Mouse (Mus musculus) ES-CJ7 (cell line): ENCODE measurements around the gene Crhbp.
A peak's percentile ranks its signal among the peaks of the same experiment; 100 is the strongest.

Experiments used
- DNase-seq: peaks from one replicate; pipeline ENCODE4 v3.0.0; 2011; ENCODE audit warnings: low read depth, low spot score

Crhbp gene

DNA sequence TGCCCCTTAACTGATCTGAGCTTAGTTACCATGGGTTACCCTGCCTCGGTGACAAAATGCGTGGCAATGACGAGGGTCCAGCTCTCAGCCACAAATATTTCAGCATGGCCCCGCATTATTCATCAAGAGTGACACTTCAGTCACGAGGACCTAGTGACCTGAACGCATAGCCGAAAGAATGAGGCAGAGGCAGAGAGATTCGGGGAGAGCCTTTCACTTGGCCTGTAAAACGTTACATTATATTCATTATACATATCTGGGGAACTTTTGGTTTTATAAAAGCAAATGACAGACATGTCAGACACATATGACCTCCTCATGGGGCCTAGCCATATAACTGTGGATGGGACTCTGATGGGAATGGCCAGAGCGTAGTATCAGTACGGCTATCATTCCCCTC, at the start of gene Crhbp:
Crhbp (minus strand) TSS at position 101 of the 400 bp plus-strand sequence.
- no peak for DNase-seq

DNA sequence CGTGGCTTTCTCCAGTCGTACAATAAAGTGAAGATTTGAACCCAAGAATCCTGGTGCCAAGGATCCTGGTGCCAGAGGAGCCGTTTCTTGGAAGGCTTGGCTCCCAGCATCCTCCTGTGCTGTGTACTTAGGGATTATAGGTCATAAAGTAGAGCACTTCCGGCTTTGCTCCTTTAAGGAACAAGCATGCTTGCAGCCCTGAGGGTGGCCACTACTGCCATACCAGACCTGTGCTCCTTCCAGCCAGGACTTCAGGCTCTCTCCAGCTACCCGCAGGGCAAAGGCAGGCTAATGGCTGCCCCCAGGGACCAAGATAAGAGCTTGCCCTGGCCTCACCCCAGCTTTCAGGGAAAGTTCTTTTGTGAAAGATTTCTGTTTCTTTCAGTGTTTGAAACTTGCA, 48.6 kb upstream of the Crhbp start:
- no peak for DNase-seq

DNA sequence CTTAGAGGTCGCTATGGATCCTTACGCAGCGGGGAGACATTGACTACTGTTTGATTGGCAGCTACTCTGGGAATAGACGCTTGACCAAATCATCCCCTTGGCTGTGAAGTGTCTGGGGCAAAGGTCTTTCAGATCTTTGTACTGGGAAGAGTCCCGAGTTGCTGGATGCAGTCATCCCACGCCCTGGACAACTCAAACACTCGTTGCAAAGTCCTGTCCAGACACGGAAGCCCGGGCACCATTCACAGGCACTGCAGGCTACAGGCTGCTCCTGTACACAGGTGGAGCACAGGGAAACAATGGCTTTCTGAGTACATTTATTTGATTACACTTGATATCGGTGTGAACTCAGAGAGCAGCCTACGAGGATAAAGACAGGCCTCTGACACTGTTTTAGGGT, 46.6 kb upstream of the Crhbp start:
- no peak for DNase-seq

DNA sequence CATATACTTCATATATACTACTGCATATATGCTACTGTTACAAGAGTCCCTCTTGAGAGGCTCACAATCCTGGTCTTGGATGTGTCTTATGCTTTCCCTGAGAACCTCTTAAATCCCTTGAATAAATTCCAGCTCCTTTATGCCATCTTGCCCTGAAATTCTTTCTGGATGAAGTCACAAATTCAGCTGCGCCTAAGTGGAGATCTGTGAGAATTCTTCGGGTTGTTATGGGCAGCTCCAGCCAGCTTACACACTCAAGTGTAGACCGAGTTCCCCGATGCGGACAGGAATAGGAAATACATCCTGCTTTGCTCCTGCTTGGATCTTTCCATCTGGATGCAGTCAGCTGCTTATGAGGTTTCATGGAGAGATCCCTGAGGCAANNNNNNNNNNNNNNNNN, 39.9 kb upstream of the Crhbp start:
- DNase-seq, result no peak

DNA sequence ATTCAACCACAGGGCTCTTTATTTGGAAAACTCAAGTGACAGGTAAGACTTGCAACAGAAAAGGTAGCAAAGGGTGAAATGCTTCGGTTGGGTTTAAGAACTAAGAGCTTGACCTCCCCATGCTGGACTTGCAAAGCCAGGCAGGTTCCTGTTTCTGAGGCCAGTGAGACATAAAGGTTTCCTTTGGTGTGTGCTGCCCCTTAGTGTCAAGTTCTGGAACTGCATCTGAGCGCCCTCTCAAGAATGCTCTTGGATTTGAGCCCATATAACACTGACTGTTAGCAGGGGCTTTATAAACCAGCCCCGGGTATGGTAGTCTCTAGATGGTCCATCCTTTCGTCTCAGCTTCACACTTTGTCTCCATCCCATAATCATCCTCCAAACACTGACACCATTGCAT, 36.7 kb upstream of the Crhbp start:
- DNase-seq, result peak; percentile 69

DNA sequence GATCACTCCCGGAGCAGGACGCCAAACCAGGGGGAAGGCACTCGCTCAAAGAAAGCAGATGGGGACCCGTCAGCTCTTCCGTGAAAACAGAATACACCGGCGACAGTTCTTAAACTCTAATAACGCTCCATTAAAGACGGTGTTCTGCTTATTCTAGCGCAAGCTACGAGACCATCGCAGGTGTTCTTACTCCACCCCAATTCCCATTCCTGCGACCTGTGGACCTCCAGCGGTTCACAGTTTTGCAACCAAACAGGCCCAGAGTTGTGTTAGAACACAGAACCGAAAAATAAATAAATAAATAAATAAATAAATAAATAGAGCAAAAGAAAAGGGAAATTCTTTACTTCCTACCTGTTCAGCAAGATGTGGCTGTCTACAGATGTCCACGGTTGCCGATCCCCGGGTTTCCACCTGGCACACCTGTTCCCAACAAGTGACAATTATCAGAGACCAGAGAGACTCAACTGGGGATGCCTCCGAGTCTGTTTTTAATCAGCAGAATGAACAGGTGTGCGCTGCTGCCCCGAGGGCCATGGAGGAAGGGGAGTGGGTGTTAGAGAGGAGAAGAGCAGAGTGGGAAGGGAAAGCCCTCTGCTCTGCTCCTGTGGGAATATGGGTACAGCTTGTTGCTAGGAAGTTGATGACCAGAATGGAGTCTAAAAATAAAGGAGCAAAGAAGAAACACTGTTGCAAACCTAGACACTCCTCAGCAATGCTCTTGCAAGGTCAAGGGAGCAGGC, 34.1 kb upstream of the Crhbp start, which contains the start of gene S100z:
S100z (minus strand) TSS at position 51 of the 743 bp plus-strand sequence.
- DNase-seq, result no peak

DNA sequence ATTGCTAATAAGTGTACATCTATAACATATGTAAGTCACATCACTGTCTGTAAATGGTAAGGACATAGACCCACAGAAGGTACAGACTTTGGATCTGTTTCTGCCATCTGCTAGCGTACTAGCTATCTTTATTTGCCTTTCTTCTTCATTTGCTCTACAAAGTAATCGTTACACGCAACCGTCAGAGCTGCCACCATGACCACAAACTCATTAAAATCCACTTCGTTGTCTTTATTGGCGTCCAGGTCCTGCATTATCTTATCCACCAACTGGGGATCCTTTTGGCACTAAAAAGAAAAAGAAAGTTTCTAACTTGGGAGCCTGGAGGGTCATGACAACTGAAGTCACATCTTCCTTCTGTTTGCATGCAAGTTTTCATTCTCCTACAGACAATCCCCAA, 32.4 kb upstream of the Crhbp start:
- no peak for DNase-seq

DNA sequence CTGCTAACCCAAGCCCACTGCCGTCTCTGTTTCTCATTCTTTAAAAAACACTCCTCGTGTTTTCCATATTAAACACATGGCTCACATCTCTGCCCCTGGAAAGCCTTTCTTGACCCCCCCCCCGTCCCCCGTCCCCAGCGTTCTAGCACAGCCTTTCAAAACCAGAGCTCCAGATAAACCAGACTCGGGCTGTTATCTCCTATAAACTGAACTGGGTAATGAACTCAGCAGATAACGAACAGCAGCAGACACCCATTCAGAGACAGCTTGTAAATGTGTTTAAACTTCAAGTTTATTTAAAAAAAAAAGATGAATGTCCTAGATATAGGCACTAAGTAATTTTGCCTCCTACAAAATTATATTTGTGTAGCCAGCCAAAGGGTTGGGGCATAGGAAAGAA, 30.4 kb upstream of the Crhbp start:
- no peak for DNase-seq

DNA sequence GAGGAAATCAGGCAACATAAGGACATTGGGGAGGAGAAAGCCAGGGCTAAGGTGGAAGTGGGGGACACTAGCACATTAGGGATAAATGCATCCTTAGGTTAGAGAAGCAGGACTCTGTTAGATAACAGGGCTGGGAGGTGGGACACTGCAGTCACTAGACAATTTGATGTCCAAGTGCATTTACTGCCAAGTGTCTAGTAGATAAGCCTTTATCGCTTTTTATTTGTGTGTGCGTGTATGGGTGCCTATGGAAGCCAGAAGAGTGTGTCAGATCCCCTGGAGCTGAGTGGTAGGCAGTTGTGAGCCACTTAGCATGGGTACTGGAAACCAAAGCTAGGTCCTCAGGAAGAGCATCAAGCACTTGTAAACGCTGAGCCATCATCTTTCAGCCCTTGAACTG, 29.6 kb upstream of the Crhbp start:
- no peak for DNase-seq

DNA sequence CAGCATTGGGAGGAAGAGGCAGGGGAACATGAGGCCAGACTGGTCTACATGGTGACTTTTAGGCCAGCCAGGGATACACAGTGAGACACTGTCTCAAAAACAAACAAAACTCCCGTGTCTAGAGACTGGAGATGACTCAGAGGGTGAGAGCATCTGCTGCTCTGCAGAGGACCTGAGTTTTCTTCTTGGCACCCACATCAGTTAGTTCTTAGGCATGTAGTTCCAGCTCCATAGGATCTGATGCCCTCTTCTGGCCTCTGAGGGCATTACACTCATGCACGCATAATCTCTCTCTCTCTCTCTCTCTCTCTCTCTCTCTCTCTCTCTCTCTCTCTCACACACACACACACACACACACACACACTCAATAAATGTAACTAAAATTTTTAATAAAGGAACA, 26.2 kb upstream of the Crhbp start:
- DNase-seq, result peak; percentile 65

DNA sequence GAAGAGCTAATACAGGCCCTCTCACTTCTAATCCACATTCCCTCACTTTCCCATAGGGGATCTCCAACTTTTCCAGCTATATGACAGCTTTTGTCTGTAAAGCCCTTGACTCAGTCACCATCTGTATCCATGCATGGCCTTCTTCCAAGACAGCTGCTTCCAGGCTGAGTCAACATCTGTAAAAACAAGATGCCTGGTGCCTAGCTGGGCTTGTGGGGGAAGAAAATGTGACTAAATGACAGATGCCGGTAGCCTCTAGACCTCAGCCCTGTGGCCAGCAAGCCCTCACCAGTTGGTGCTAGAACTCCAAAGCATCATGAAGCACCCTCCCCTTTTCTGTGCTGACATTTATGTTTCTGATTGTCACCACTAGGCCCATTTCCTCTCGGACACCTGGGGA, 6.8 kb upstream of the Crhbp start:
- DNase-seq, result no peak

DNA sequence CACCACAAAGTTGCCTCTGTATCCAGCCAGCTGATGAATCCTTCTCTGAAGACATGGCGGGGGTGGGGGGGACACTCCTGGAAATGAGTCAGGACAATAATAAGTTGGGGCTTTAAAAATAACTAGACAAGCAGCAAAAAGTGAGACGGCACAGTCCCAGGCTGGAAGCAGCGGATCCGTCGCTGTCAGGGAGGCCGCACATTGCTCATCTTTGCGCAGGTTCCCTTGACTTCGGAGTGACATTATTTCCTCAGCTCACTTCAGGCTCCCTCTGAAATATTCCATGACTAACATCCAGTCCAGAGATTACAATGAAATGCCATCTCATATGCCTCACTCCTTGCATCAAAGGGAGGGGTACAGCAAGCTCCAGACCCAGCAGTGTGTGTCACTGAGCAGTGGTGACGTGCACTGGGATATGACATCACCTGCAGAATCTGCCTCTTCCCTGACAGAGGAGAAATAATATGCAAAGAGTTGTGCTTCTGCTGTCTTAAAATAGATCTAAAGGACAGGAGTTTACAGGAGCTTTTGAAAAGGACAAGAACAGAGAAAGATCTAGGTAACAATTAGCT, 6.0 kb upstream of the Crhbp start:
- no peak for DNase-seq

DNA sequence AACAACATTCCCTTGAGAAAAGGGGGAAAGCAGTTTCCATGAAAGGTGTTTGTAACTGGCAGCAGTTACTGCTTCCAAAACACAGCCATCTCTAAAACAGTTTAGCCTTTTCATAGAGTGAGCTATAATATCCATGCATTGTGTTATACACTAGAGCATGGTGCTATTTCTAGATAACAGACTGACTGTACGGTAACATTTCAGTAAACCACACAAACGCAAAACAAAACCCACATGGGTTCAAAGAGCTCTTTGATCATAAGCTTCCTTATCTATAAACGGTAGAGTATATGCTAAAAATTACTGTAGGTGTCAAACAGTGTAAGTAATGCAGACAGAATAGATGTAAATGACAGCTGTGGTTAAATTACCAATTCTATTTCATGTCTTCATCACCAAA, 5.0 kb upstream of the Crhbp start:
- no peak for DNase-seq

DNA sequence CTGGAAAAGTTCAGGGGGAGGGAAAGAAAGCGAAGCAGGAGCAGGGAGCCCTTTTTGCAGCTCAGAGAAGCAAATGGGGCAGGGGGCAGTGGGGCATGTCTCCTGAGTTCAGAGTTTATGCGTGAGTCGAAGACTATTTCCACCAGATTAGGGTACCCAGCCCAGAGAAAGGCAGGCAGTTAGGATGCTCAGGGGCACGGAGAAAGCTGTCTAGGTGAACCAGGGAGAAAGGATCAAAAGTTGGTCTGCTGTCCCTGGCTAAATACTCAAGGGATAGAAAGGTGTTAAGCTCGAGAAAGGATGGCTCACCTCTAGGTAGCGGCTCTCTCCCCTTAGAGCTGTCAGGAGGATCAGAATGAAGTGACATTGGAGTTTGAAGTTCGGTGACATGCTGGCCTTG, 433 bp downstream of the Crhbp start:
- no peak for DNase-seq

DNA sequence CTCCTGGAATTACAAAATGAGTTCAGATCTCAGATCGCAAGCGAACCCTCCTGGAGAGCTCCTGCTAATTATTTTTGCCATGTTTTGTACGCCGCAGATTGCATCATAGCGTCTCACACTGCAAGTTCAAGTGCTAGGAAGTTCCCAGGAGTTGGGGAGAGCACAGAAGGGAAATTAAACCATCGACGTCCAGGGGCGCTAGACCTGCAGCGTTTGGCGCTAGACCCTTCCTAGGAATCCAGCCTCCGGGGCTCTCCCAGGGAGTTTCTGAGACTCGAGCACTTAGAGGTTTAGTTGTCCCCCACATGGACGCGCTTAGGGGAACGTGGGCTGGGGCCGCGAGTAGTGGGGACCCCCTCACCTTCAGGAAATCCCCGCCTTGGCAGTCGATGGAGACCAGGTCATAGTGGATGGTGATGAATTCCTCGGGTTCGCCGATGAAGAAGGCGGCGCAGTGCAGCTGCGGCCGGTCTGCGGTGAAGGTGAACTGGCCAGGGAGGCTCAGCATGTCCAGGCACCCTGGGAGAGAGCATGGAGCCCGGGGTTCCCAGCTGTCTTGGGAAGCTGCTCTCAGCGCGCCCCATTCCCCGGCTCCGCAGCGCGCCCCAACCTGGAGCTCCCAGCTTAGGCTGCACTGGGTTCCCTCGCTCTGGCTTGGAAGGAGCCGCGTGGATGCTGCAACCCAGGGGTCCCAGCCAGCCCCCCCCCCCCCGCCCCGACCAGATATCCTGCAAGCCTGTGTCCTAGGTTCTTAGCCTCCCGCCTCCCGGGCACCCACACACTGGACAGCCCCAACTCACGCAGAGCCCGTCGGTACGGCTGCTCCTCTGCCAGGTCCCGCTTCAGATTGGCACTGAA, 1.1 kb downstream of the Crhbp start:
- peak; percentile 68 for DNase-seq

DNA sequence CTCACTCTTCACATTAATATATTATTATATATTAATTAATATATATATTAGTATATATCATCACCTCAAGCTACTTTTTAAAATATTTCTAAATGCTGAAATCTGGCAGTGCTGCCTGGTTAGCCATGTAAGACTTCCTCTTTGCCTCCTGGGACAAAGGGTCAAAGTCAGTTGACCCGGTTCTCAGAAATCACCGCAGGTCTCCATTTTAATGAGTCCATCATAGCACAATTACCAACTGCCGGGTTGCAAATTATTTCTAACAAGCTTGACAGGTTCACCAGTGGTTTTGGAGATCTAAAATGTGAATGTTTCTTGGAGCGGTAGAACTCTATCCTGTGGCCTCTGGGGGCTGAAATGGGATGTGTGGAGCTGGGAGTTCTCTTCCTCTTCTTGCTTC, 1.8 kb downstream of the Crhbp start:
- no peak for DNase-seq

DNA sequence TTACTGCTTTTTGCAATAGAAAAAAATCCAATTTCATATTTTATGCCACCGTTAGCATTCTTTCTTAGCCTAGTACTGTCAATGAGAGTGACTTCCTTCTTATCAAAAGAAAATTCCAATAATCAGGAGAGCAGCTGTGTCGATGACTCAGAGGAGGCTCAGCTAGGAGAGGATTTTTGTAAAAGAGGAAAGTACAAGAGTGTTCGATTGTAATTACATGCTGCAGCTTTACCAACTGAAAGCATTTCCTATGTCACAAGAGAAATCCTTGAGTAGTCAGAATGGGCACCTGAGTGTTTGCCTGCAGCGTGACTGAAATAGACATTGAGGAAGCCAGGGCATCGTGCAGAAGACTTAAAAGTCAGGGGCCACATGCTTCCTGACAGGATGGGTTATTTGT, 5.2 kb downstream of the Crhbp start:
- DNase-seq, result no peak

DNA sequence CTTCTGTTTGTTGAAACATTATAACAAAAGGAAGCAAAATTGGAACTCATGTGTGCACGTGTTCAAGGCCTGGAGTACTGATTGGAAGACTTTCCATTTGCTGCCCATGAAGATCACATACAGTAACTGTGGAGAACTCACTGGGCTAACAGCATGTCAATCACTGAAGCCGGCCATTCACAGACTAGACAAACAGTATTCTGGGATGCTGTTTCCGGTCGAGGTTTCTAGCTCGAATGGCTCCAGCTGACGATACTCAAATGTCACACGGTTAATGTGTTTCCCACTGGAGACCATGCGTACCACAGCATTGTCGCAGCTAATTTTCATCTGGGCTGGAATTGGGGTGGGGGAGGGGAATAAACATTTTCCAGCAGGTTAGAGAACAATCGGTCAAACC, 13.0 kb downstream of the Crhbp start:
- no peak for DNase-seq

DNA sequence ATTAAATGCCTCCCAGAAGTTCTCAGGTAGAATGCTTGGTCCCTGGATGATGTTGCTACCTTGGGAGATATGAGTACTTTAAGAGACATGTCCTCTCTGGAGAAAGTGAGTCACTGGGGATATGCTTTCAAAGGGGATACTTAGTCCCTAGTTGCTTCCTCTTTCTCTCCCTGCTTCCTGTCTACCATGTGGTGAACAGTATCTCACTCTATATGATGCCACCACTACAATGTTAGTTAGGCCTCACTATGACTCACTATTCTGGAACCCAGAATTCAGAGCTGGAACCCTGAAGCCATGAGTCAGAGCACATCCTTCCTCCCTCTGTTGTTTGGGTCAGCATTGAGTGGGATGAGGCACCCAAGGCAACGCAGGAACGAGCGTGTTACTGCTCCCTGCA, 17.2 kb downstream of the Crhbp start:
- DNase-seq, result no peak

DNA sequence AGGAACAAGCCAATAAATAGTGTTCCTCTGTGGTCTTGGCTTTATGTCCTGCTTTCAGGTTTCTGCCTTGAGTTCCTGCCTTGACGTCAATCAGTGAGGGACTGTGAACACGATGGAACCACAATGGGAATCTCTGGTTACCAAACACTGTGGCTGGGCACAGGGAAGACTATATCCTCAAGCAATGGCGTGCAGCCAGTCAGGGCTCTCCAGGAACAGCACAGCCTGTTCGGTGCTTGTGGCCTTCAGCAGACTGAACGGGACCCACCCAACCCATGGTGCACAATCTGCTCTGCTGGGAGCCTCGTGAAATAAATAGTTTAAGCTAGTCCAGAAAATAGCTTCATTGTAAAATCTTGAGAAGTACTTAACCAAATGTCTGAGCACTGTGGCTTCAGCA, 18.3 kb downstream of the Crhbp start:
- no peak for DNase-seq

DNA sequence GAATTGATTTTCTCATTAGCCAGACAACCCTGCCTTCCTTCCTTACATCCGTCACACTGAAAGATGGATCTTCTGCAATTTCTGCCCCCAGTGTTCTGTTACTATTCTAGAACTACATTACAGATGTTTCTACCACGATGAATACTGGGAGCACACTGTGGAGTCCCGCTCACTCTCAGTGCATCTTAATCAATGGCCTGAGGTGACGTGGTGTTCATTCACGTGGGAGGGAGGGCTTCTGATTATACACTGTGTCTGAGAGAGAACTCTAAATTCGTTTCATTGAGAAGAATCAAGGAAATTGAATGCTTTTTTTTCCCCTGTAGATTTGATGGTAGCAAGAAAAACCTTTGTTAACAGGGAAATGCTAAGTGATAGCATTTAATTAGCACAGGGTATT, 19.2 kb downstream of the Crhbp start:
- DNase-seq, result no peak

DNA sequence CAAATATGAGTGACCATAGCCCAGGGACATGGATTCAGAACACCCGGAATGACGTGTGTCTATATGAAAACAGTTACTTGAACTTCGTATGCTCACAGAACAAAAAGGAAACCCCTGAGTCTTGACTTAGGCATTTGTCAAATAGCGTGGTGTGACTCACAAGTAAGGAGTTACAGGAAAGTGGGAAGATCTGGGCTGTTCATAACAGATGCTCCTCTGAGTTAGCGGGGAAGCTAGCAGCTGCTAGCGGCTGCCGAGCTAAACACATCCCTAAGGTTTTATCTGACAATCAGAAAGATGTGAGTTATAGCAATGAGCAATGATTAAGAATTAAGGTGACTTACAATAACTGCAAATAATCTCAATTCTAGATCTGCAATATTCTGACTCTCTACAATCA, 19.8 kb downstream of the Crhbp start:
- DNase-seq, result no peak
